Mouse (Mus musculus) erythroblast, embryonic 14.5 days (primary cell): ENCODE measurements around the gene Pparg.

Source experiments
- GATA1 ChIP-seq: IDR thresholded peaks from 2 replicates; pipeline ENCODE4 v1.6.1; 2012; ENCODE audit warnings: low read length, inconsistent platforms, mixed read lengths
- TAL1 ChIP-seq: IDR thresholded peaks from 3 replicates; pipeline ENCODE4 v1.6.1; 2012; ENCODE audit warnings: low read length, inconsistent platforms, mixed read lengths

GRCm38 (mm10) chr6:115411477-115411876 is 50.7 kb downstream of the Pparg start:
- TF ChIP-seq GATA1 (no peak), TAL1 (no peak)
